Mouse (Mus musculus): Measurements from ENCODE around the gene Hist1h4f. TPM values are rescaled to one million over a fixed set of nuclear protein-coding genes. Genes with fewer than 3 reads are reported as not detected.

The Hist1h4f gene
- polyA plus RNA-seq, 1 experiment from 2014 or later, result not detected

Small RNAs within 50 kb of the gene (microRNA-seq; reads per million reads assigned to microRNA genes)
- gene Gm44297 (not detected), gene Gm44359 (not detected), gene Gm44394 (not detected), gene n-TStga1 (not detected)

Other genes with a start within 250 kb of the Hist1h4f start
- 36.7 and 40.7 TPM in 2 replicates for gene Zfp322a, start 182.4 kb downstream of the Hist1h4f start, polyA plus RNA-seq (2015; fragmentation: Nextera tagmentation; extraction: Ambion mirVana)
- 8.5 and 8.7 TPM in 2 replicates for gene Abt1, start 127.8 kb downstream of the Hist1h4f start, polyA plus RNA-seq (2015; fragmentation: Nextera tagmentation; extraction: Ambion mirVana)
- gene Btn1a1, start 85.7 kb downstream of the Hist1h4f start, polyA plus RNA-seq (2015; fragmentation: Nextera tagmentation; extraction: Ambion mirVana), result 1.1 and 2.2 TPM in 2 replicates
- gene Btn2a2, start 62.8 kb downstream of the Hist1h4f start, polyA plus RNA-seq (2015; fragmentation: Nextera tagmentation; extraction: Ambion mirVana), result 0.45 and 0.82 TPM in 2 replicates
- gene Hist1h4h, start 20.6 kb downstream of the Hist1h4f start, polyA plus RNA-seq (2015; fragmentation: Nextera tagmentation; extraction: Ambion mirVana), result 6.3 and 7.2 TPM in 2 replicates
- gene Hist1h2af, start 17.7 kb downstream of the Hist1h4f start, polyA plus RNA-seq (2015; fragmentation: Nextera tagmentation; extraction: Ambion mirVana), result 2.0 and 3.0 TPM in 2 replicates
- gene Hist1h3g, start 16.2 kb downstream of the Hist1h4f start, polyA plus RNA-seq (2015; fragmentation: Nextera tagmentation; extraction: Ambion mirVana), result 4.1 and 5.5 TPM in 2 replicates
- 0.32 and 0.52 TPM in 2 replicates for gene Hist1h2bh, start 8.3 kb downstream of the Hist1h4f start, polyA plus RNA-seq (2015; fragmentation: Nextera tagmentation; extraction: Ambion mirVana)
- 0.28 and 0.48 TPM in 2 replicates for gene Hist1h3f, start 7.6 kb downstream of the Hist1h4f start, polyA plus RNA-seq (2015; fragmentation: Nextera tagmentation; extraction: Ambion mirVana)
- 0.23 and 0.29 TPM in 2 replicates for gene Hist1h1d, start 1.6 kb upstream of the Hist1h4f start, polyA plus RNA-seq (2015; fragmentation: Nextera tagmentation; extraction: Ambion mirVana)
- gene Hist1h3e, start 10.7 kb upstream of the Hist1h4f start, polyA plus RNA-seq (2015; fragmentation: Nextera tagmentation; extraction: Ambion mirVana), result 1.5 and 2.2 TPM in 2 replicates
- gene Hist1h2ae, start 19.6 kb upstream of the Hist1h4f start, polyA plus RNA-seq (2015; fragmentation: Nextera tagmentation; extraction: Ambion mirVana), result 33.5 and 42.7 TPM in 2 replicates
- gene Hist1h2bg, start 19.7 kb upstream of the Hist1h4f start, polyA plus RNA-seq (2015; fragmentation: Nextera tagmentation; extraction: Ambion mirVana), result 3.9 and 4.2 TPM in 2 replicates
- 1.6 and 3.0 TPM in 2 replicates for gene Hist1h2bf, start 22.5 kb upstream of the Hist1h4f start, polyA plus RNA-seq (2015; fragmentation: Nextera tagmentation; extraction: Ambion mirVana)
- 0.60 and 0.84 TPM in 2 replicates for gene Hist1h2ad, start 22.7 kb upstream of the Hist1h4f start, polyA plus RNA-seq (2015; fragmentation: Nextera tagmentation; extraction: Ambion mirVana)
- gene Hist1h3d, start 24.1 kb upstream of the Hist1h4f start, polyA plus RNA-seq (2015; fragmentation: Nextera tagmentation; extraction: Ambion mirVana), result 2.4 TPM in 2 replicates
- gene Hist1h4d, start 29.9 kb upstream of the Hist1h4f start, polyA plus RNA-seq (2015; fragmentation: Nextera tagmentation; extraction: Ambion mirVana), result 54.8 and 60.0 TPM in 2 replicates
- gene Hist1h2be, start 69.5 kb upstream of the Hist1h4f start, polyA plus RNA-seq (2015; fragmentation: Nextera tagmentation; extraction: Ambion mirVana), result 1.3 and 1.5 TPM in 2 replicates
- 11.0 and 12.2 TPM in 2 replicates for gene Hist1h1e, start 70.9 kb upstream of the Hist1h4f start, polyA plus RNA-seq (2015; fragmentation: Nextera tagmentation; extraction: Ambion mirVana)
- 0.59 and 0.68 TPM in 2 replicates for gene Hist1h2ac, start 132.3 kb upstream of the Hist1h4f start, polyA plus RNA-seq (2015; fragmentation: Nextera tagmentation; extraction: Ambion mirVana)
- 50.1 and 54.5 TPM in 2 replicates for gene Hist1h2bc, start 132.6 kb upstream of the Hist1h4f start, polyA plus RNA-seq (2015; fragmentation: Nextera tagmentation; extraction: Ambion mirVana)
- gene Hist1h1t, start 144.2 kb upstream of the Hist1h4f start, polyA plus RNA-seq (2015; fragmentation: Nextera tagmentation; extraction: Ambion mirVana), result not detected in 2 replicates
- gene Hist1h4c, start 146.8 kb upstream of the Hist1h4f start, polyA plus RNA-seq (2015; fragmentation: Nextera tagmentation; extraction: Ambion mirVana), result 2.4 and 3.7 TPM in 2 replicates
- gene Hfe, start 159.2 kb upstream of the Hist1h4f start, polyA plus RNA-seq (2015; fragmentation: Nextera tagmentation; extraction: Ambion mirVana), result 10.3 and 10.7 TPM in 2 replicates
- gene Hist1h1c, start 187.2 kb upstream of the Hist1h4f start, polyA plus RNA-seq (2015; fragmentation: Nextera tagmentation; extraction: Ambion mirVana), result 31.2 and 33.8 TPM in 2 replicates
- 2.7 and 3.8 TPM in 2 replicates for gene Hist1h3c, start 194.0 kb upstream of the Hist1h4f start, polyA plus RNA-seq (2015; fragmentation: Nextera tagmentation; extraction: Ambion mirVana)
- gene Hist1h2bb, start 195.1 kb upstream of the Hist1h4f start, polyA plus RNA-seq (2015; fragmentation: Nextera tagmentation; extraction: Ambion mirVana), result 1.6 and 2.2 TPM in 2 replicates
- gene Hist1h2ab, start 199.5 kb upstream of the Hist1h4f start, polyA plus RNA-seq (2015; fragmentation: Nextera tagmentation; extraction: Ambion mirVana), result 20.1 and 20.3 TPM in 2 replicates
- 5.5 and 6.3 TPM in 2 replicates for gene Hist1h3b, start 200.6 kb upstream of the Hist1h4f start, polyA plus RNA-seq (2015; fragmentation: Nextera tagmentation; extraction: Ambion mirVana)
- gene Hist1h4b, start 205.4 kb upstream of the Hist1h4f start, polyA plus RNA-seq (2015; fragmentation: Nextera tagmentation; extraction: Ambion mirVana), result 2.3 and 2.8 TPM in 2 replicates
- not detected in 2 replicates for gene Hist1h4a, start 209.6 kb upstream of the Hist1h4f start, polyA plus RNA-seq (2015; fragmentation: Nextera tagmentation; extraction: Ambion mirVana)
- gene Hist1h3a, start 210.7 kb upstream of the Hist1h4f start, polyA plus RNA-seq (2015; fragmentation: Nextera tagmentation; extraction: Ambion mirVana), result 1.9 and 3.5 TPM in 2 replicates
- 1.5 and 1.6 TPM in 2 replicates for gene Hist1h1a, start 212.0 kb upstream of the Hist1h4f start, polyA plus RNA-seq (2015; fragmentation: Nextera tagmentation; extraction: Ambion mirVana)
- 0.09 and 0.20 TPM in 2 replicates for gene Trim38, start 218.3 kb upstream of the Hist1h4f start, polyA plus RNA-seq (2015; fragmentation: Nextera tagmentation; extraction: Ambion mirVana)

Data from heart, embryonic 13.5 days (tissue).